Mouse (Mus musculus) kidney, adult 2 months (tissue): ENCODE measurements around the gene Wipi1. TPM values are rescaled to one million over a fixed set of nuclear protein-coding genes. Genes with fewer than 3 reads are reported as not detected.

Experiments
- DNase-seq: peaks from one replicate; pipeline ENCODE4 v3.0.0; 2021
- H3K27ac ChIP-seq: fragments of 200-500 bp; 2 replicates; pipeline ENCODE4 v1.5.1; 2012; ENCODE audit warnings: low read depth, low read length, control low read depth, inconsistent platforms; ENCODE audit not compliant: insufficient read depth
- H3K27me3 ChIP-seq: fragments of 200-500 bp; replicated peaks from 2 replicates; pipeline ENCODE4 v1.6.1; 2012; ENCODE audit warnings: mild to moderate bottlenecking, moderate library complexity, low read length, inconsistent platforms; ENCODE audit not compliant: control insufficient read depth, insufficient read depth
- H3K36me3 ChIP-seq: fragments of 200-500 bp; 2 replicates; pipeline ENCODE4 v1.6.1; 2012; ENCODE audit warnings: mild to moderate bottlenecking, moderate library complexity, low read length, inconsistent platforms; ENCODE audit not compliant: control insufficient read depth, insufficient read depth
- H3K4me1 ChIP-seq: fragments of 200-500 bp; 2 replicates; pipeline ENCODE4 v1.6.1; 2011; ENCODE audit warnings: low read length; ENCODE audit not compliant: control insufficient read depth, insufficient read depth
- H3K4me3 ChIP-seq: fragments of 200-500 bp; 2 replicates; pipeline ENCODE4 v1.5.1; 2011; ENCODE audit warnings: mild to moderate bottlenecking, low read depth, low read length, control low read depth; ENCODE audit not compliant: insufficient read depth
- CTCF ChIP-seq: fragments of 200-500 bp; conservative IDR thresholded peaks from 2 replicates; pipeline ENCODE4 v1.5.1; 2011; ENCODE audit warnings: low read depth, mild to moderate bottlenecking, control low read depth, low read length, moderate library complexity, mixed read lengths; ENCODE audit not compliant: insufficient read depth, insufficient read length
- POLR2A ChIP-seq: fragments of 200-500 bp; IDR thresholded peaks from one replicate; pipeline ENCODE4 v1.6.1; 2011; ENCODE audit warnings: low read depth, low read length, control low read depth
- WGBS: fragments of 180-500 bp; shearing (Covaris S2); methylation state at CpG from one replicate; pipeline ENCODE4 v1.1.7; 2018; 5-methylcytosine and 5-hydroxymethylcytosine counted together
- polyA plus RNA-seq: library from polyadenylated mRNA; depleted of rRNA; stranded (reverse); fragments of >200 nt; gene quantifications from 2 replicates; pipeline ENCODE4 v1.2.3, GENCODE M21; 2012

The Wipi1 gene
- polyA plus RNA-seq, 1 experiment, result 22.7 TPM

DNA sequence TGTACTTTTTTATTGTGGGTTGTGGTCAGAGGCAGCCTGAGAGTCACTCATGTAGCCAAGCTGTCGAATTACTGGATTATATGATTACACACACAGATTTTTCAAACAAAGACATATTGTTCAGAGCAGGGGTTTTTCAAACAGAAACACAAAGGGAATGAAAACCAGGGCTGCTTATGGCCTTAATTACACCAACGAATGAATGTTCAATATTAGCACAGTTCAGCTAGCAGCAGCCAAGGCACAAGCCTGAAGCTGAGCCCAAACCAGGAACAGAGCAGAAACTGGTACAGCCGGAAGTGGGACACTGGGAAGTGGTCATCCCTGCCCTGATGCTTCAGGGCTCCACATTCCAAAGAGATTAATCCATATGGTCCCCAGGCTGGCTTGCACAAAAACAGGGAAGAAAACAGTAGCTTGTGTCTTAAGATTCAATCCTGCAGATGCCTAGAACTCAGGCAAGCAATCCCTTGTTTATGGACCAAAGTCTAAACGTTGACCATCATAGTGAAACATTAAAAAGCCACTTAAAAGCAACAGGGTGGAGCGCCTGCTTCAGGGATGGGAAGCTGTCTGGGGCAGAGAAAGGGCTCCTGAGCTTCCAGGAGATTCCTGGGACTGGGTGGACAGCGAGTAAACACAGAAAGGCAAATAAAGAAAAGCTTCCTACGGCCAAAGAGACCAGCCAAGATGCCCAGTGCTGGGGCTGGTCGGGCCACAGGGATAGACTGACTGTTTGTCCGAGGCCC lies 1.5 kb downstream of the Wipi1 start:
- Histone ChIP-seq H3K4me1 (peaks cover 13% of the 10 kb centered on the region; the same call in 1 of the 2 replicates), H3K36me3 (no peaks in the 10 kb centered on the region), H3K27ac (peak overlapping the region; percentile 89), H3K27me3 (no peaks in the 10 kb centered on the region), H3K4me3 (peak overlapping the region; percentile 87)
- peak; percentile 79 for DNase-seq
- TF ChIP-seq CTCF (no peak), POLR2A (no peak)
- WGBS, result 10% methylated on average over 9 of the region's 9 CpGs

DNA sequence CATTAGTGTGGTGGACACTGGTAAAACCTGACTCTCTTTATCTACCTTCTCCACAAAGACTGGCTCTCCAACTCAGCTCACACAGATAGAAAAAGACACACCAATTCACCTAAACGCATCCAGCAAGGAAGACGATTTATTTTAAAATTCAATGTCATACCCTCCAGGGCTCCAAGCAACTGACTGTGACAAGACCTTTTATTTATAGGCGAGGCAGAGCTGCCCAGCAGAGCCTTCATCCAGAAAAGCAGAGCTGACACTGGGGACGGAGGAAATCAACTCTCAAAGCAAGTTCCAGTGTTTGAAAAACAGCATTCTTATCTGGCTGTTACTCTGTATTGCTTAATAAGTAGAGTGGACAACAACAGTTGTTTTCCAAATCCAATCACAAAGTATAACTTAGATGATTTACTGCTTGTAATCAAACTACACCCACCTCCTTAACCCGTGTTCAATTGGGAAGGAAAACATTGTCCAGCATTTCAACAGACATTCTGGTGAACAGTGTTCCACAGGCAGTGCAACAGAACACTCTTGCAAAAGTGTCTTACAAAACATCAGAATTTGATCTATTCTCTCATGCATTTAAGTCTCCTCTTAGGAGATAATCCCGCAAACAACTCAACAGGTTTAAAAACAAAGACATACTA lies 2.7 kb downstream of the Wipi1 start:
- no peak for DNase-seq
- WGBS, result 33% methylated on average over 6 of the region's 6 CpGs
- H3K27ac ChIP-seq, result no peak overlapping the region

DNA sequence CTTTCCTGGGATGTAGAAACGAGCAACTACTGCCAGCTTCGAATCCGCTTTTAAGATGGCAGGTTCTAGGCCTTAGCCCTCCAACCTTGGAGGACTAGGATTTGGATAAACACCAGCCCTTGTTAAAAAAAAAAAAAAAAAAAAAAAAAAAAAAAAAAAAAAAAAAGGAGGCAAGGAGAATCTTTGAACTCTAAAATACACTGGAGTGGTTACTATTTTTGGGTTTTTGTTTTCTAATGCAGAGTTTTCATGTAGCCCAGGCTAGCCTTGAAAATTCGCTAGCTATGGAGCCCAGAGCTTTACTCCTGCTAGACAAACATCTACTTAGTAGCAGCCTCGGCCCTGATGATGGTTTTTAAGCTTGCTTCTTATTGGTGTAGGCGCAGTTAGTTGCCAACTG lies 4.2 kb downstream of the Wipi1 start:
- DNase-seq, result no peak
- Histone ChIP-seq H3K4me3 (no peak overlapping the region), H3K27ac (no peak overlapping the region), H3K27me3 (no peaks in the 10 kb centered on the region), H3K4me1 (peaks cover 13% of the 10 kb centered on the region; the same call in 1 of the 2 replicates), H3K36me3 (no peaks in the 10 kb centered on the region; the same call in 1 of the 2 replicates)
- TF ChIP-seq CTCF (no peak), POLR2A (no peak)
- WGBS, result 90% methylated on average over 6 of the region's 6 CpGs

More for the DNA sequence above, 2.7 kb downstream of the Wipi1 start:
- Histone ChIP-seq H3K4me3 (no peak overlapping the region), H3K36me3 (no peaks in the 10 kb centered on the region), H3K27me3 (no peaks in the 10 kb centered on the region), H3K4me1 (peaks cover 13% of the 10 kb centered on the region; the same call in 1 of the 2 replicates)
- no peak for TF ChIP-seq POLR2A
- no peak for TF ChIP-seq CTCF

DNA sequence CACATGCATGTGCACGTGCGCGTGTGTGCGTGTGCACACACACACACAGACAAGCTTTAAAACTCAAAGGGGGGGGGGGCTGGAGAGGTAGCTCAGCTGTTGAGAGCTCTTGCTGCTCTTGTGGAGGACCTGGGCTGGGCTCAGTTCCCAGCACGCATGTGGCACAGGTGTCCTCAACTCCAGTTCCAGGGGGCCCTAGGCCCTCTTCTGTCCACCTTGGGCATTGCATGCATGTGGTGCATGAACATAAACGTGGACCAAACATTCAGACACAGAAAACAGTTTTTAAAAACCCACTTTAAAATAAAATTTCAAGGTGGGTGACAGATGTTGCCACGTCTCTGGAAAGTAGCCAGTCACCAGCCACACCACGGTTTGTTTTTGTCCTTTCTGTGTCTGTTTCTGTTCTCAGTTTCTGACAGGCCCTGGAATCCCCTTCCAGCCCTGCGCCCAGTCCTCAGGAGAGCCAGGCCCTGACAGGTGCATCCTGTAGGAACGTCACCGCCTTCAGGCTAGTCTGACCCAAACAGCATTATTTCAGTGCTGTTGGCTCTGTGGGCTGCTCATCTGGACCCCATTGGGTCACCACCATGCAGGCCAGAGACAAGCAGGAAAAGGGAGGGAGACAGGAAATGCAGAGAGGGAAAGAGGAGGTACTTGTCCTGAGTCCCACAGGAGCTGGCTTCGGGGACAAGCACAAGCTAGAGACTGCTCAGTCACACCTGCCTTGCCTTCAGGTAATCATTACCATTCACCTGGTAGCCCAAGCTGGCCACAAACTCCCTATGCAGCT lies 12.8 kb downstream of the Wipi1 start:
- Histone ChIP-seq H3K4me1 (peaks cover 3% of the 10 kb centered on the region; the same call in 1 of the 2 replicates), H3K27ac (no peak overlapping the region), H3K27me3 (no peaks in the 10 kb centered on the region), H3K4me3 (no peak overlapping the region), H3K36me3 (no peaks in the 10 kb centered on the region; the same call in none of the 2 replicates)
- WGBS, result 84% methylated on average over 12 of the region's 12 CpGs
- TF ChIP-seq POLR2A, result no peak
- TF ChIP-seq CTCF, result peak; percentile 27; the same call in 1 of the 2 replicates
- no peak for DNase-seq

DNA sequence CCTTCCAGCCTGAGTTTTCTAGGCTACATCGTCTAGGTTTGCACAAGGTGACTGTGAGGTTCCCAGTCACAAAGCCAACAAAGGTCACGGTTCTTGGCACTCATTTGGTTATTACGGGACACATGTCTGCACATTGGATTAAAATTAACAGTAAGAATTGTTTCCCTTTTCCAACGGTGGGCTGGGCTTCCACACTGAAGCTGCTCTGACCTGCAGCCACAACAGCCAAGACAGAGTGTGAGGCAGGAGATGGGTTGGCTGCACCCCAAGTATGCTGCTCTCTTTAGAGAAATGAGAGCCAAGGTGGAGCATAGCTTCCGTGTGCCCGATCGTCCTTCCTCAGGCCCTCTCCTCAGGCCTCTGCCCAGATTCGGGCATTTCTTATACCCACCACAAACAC lies 17.0 kb downstream of the Wipi1 start:
- H3K27ac ChIP-seq, result 0 out of 2 replicates have a peak overlapping the region, but pooled peaks have one; percentile 10
- peak; percentile 76 for DNase-seq
- WGBS, result 38% methylated on average over 8 of the region's 8 CpGs
- no peaks in the 10 kb centered on the region for H3K36me3 ChIP-seq
- H3K4me3 ChIP-seq, result no peak overlapping the region
- no peaks in the 10 kb centered on the region for H3K27me3 ChIP-seq
- TF ChIP-seq CTCF (no peak), POLR2A (no peak)
- H3K4me1 ChIP-seq, result peaks cover 6% of the 10 kb centered on the region; the same call in 1 of the 2 replicates

DNA sequence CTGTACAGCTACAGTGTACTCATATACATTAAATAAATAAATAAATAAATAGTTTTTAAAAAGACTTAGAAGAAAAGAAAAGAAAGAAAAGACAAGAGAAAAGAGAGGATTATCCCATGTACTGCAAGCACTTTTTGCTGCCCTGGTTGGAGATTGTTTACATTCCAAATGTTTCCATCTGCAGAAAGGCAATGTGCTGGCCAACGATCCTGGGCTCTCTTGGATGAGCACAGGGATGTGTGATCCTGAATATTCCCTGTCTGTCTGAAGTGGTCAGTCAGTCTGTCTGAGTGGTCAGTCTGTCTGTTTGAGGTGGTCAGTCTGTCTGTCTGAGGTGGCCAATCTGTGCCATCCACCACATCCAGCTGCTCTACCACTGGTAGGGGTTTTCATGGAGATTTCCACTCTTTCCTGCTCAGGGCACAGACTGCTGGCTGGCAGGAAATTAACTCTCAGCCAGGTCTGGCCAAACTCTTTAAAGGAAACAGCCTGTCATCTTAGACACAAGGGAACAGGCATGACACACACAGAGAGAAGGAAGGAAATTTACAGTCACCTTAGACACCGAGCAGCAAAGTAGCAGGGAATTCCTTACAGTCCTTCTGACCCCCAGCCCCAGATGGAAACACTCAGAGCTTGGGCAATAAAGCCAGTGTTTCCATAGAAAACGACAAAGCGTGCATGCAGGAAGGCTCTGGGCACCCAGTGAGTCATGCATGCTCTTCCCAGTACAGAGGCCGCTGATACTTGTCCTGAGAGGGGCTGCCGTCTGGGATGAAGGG lies 18.4 kb downstream of the Wipi1 start:
- Histone ChIP-seq H3K27ac (peak overlapping the region; percentile 43), H3K27me3 (no peaks in the 10 kb centered on the region), H3K4me3 (no peak overlapping the region), H3K36me3 (no peaks in the 10 kb centered on the region), H3K4me1 (peaks cover 3% of the 10 kb centered on the region; the same call in 1 of the 2 replicates)
- 34% methylated on average over 6 of the region's 6 CpGs for WGBS
- peak; percentile 55 for DNase-seq
- no peak for TF ChIP-seq POLR2A
- TF ChIP-seq CTCF, result no peak
